Mouse (Mus musculus) olfactory bulb, adult 2 months (tissue): Measurements from ENCODE around the gene Olfr681. TPM values are rescaled to one million over a fixed set of nuclear protein-coding genes. Genes with fewer than 3 reads are reported as not detected.
"Not testable (repeated sequence)": the region's sequence is repeated elsewhere in the genome, so short reads cannot be mapped to it uniquely, and the experiment has no call there.

Experiments
- H3K27ac ChIP-seq: fragments of 200-500 bp; 2 replicates; pipeline ENCODE4 v1.5.1; 2012; ENCODE audit warnings: low read depth, low read length; ENCODE audit not compliant: insufficient read depth
- H3K4me1 ChIP-seq: fragments of 200-500 bp; 2 replicates; pipeline ENCODE4 v1.6.1; 2012; ENCODE audit warnings: low read length; ENCODE audit not compliant: control insufficient read depth, insufficient read depth
- H3K4me3 ChIP-seq: fragments of 200-500 bp; 2 replicates; pipeline ENCODE4 v1.5.1; 2012; ENCODE audit warnings: mild to moderate bottlenecking, low read depth, low read length, moderate library complexity; ENCODE audit not compliant: insufficient read depth
- CTCF ChIP-seq: fragments of 200-500 bp; IDR thresholded peaks from 2 replicates; pipeline ENCODE4 v1.5.1; 2012; ENCODE audit warnings: low read depth, mild to moderate bottlenecking, low read length, moderate library complexity; ENCODE audit not compliant: insufficient read depth
- POLR2A ChIP-seq: fragments of 200-500 bp; IDR thresholded peaks from 2 replicates; pipeline ENCODE4 v1.6.1; 2012; ENCODE audit warnings: mild to moderate bottlenecking, low read depth, low read length, moderate library complexity; ENCODE audit not compliant: insufficient read depth
- WGBS: fragments of 180-500 bp; shearing (Covaris S2); methylation state at CpG from one replicate; pipeline ENCODE4 v1.1.7; 2018; 5-methylcytosine and 5-hydroxymethylcytosine counted together
- polyA plus RNA-seq: library from polyadenylated mRNA; stranded (reverse); fragments of >200 nt; gene quantifications from 2 replicates; pipeline ENCODE4 v1.2.4, GENCODE M21; 2012; ENCODE audit warnings: low replicate concordance; ENCODE audit not compliant: missing spikeins, insufficient read depth, insufficient read length

Olfr681 gene
- polyA plus RNA-seq: not detected in 2 replicates

- no peak within 1 kb of the TSS for H3K4me3 ChIP-seq
- TF ChIP-seq CTCF: no peak
- TF ChIP-seq POLR2A: no peak
- no peaks in the 10 kb centered on the region for H3K4me1 ChIP-seq
- H3K27ac ChIP-seq: no peak within 1 kb of the TSS
These were observed at the start of gene Olfr681 for GRCm38 (mm10) chr7:105116536-105116935. Olfr681 (plus strand) TSS chr7:105116836.

- WGBS: 56% methylated on average over 1 of the region's 1 CpGs
- H3K27ac ChIP-seq: no peak within 1 kb of the TSS
- H3K4me3 ChIP-seq: no peak within 1 kb of the TSS
- no peak for TF ChIP-seq CTCF
- no peaks in the 10 kb centered on the region for H3K4me1 ChIP-seq
These were observed 35.7 kb upstream of the Olfr681 start, which contains the start of gene Olfr679 for GRCm38 (mm10) chr7:105080905-105081304. Olfr679 (plus strand) TSS chr7:105081205.

DNA sequence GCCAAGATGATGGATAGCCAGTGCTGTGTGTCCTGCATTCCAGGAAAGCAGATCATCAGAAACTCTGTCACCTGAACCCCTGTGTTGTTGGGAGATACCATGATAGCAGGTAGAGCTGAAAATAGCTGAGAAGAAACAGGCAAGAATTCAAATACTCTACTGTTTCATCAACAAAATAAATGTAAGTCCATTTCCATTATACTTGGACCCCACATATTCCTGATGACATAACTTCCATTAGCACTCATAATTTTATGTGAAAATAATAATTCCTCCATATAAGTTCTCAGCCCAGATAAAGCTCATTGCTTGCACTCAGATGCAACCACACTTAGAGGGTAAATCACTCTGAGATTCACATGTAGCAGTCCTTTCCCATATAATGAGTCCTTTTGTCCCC lies 23.9 kb upstream of the Olfr681 start, which contains the start of gene Olfr680-ps1:
Gene Olfr680-ps1, minus strand, starts transcription at position 101 of the 400 bp plus-strand sequence.
- not testable (repeated sequence) for H3K4me3 ChIP-seq, H3K27ac ChIP-seq, H3K4me1 ChIP-seq

- Histone ChIP-seq H3K4me3 (no peak overlapping the region), H3K4me1 (no peaks in the 10 kb centered on the region), H3K27ac (no peak overlapping the region)
- 83% methylated on average over 2 of the region's 2 CpGs for WGBS
- no peak for TF ChIP-seq POLR2A
- TF ChIP-seq CTCF: no peak
These were observed 24.6 kb downstream of the Olfr681 start for GRCm38 (mm10) chr7:105141275-105141674.

GRCm38 (mm10) chr7:105146912-105147311 lies 30.3 kb downstream of the Olfr681 start, which contains the start of gene Olfr683:
Olfr683 (minus strand) TSS chr7:105147012.
- no peak within 1 kb of the TSS for H3K27ac ChIP-seq
- no peak for TF ChIP-seq CTCF
- TF ChIP-seq POLR2A: no peak
- H3K4me1 ChIP-seq: no peaks in the 10 kb centered on the region
- no peak within 1 kb of the TSS for H3K4me3 ChIP-seq
- WGBS: 60% methylated on average over 1 of the region's 1 CpGs

DNA sequence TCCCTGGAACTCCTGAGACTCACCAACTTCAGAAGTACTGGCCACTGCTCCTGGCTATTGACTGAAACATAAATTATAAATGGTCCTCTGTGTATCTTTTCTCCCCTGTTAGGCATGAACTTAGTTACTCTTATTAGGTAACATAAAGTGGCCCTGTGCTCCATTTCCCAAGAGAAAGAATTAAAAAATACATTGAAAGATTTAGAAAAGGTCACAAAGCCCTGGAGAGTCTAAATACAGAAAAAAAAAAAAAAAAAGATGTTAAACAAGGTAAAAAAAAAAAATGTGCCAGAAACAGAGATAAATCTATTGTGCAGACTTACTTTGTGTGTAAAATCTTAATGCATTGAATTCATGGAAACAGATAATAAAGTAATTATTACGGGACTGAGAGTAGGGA lies 46.9 kb downstream of the Olfr681 start, which contains the start of gene Olfr684:
Gene Olfr684, minus strand, starts transcription at position 101 of the 400 bp plus-strand sequence.
- no peak within 1 kb of the TSS for H3K27ac ChIP-seq
- TF ChIP-seq CTCF: no peak
- no peak for TF ChIP-seq POLR2A
- WGBS: 71% methylated on average over 1 of the region's 1 CpGs
- no peak within 1 kb of the TSS for H3K4me3 ChIP-seq
- no peaks in the 10 kb centered on the region for H3K4me1 ChIP-seq

DNA sequence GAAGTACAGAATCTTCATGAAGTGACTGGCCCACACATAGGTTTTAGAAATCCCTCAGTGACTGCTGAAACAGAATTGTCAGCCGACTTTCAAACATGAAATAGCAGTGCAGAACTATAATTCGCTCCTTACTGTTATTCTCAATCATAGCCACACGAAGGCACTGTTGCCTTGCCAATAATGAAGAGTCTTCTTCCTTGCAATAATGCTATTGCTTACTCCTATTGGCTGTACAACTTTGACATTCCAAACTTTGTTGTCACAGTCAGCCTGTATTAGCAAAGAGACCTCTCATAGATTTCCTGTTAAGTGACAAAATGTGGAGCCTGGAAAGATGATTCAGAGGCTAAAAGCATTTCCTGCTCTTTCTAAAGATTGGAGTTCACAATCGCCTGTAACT lies 54.1 kb downstream of the Olfr681 start:
- no peak overlapping the region for H3K27ac ChIP-seq
- 64% methylated on average over 4 of the region's 4 CpGs for WGBS
- no peaks in the 10 kb centered on the region for H3K4me1 ChIP-seq
- TF ChIP-seq CTCF (no peak), POLR2A (no peak)
- H3K4me3 ChIP-seq: no peak overlapping the region

Other genes with a start within 250 kb of the Olfr681 start
- gene Olfr665, start 238.8 kb upstream of the Olfr681 start, polyA plus RNA-seq: not detected in 2 replicates
- gene Olfr666, start 220.9 kb upstream of the Olfr681 start, polyA plus RNA-seq: not detected in 2 replicates
- not detected in 2 replicates for gene Olfr667, start 195.4 kb upstream of the Olfr681 start, polyA plus RNA-seq
- gene Olfr668, start 188.8 kb upstream of the Olfr681 start, polyA plus RNA-seq: not detected in 2 replicates
- gene Olfr669, start 182.6 kb upstream of the Olfr681 start, polyA plus RNA-seq: not detected in 2 replicates
- not detected in 2 replicates for gene Olfr670, start 154.2 kb upstream of the Olfr681 start, polyA plus RNA-seq
- gene Olfr671, start 137.7 kb upstream of the Olfr681 start, polyA plus RNA-seq: not detected in 2 replicates
- not detected in 2 replicates for gene Olfr672, start 114.8 kb upstream of the Olfr681 start, polyA plus RNA-seq
- gene Olfr675, start 88.4 kb upstream of the Olfr681 start, polyA plus RNA-seq: not detected in 2 replicates
- gene Olfr676, start 84.1 kb upstream of the Olfr681 start, polyA plus RNA-seq: not detected in 2 replicates
- gene Olfr677, start 65.5 kb upstream of the Olfr681 start, polyA plus RNA-seq: not detected in 2 replicates
- gene Olfr678, start 52.4 kb upstream of the Olfr681 start, polyA plus RNA-seq: not detected in 2 replicates
- not detected in 2 replicates for gene Olfr679, start 35.6 kb upstream of the Olfr681 start, polyA plus RNA-seq
- not detected in 2 replicates for gene Olfr680-ps1, start 24.0 kb upstream of the Olfr681 start, polyA plus RNA-seq
- gene Olfr683, start 30.2 kb downstream of the Olfr681 start, polyA plus RNA-seq: not detected in 2 replicates
- not detected in 2 replicates for gene Olfr684, start 46.8 kb downstream of the Olfr681 start, polyA plus RNA-seq
- gene Olfr685, start 69.2 kb downstream of the Olfr681 start, polyA plus RNA-seq: not detected in 2 replicates
- not detected in 2 replicates for gene Olfr686, start 90.6 kb downstream of the Olfr681 start, polyA plus RNA-seq
- gene Olfr688, start 171.3 kb downstream of the Olfr681 start, polyA plus RNA-seq: not detected in 2 replicates
- not detected in 2 replicates for gene Olfr689, start 194.3 kb downstream of the Olfr681 start, polyA plus RNA-seq
- not detected in 2 replicates for gene Olfr690, start 217.3 kb downstream of the Olfr681 start, polyA plus RNA-seq
- gene Olfr691, start 225.4 kb downstream of the Olfr681 start, polyA plus RNA-seq: not detected in 2 replicates